ENCODE assay signal across 8 mouse cellular contexts in the genomic region with DNA sequence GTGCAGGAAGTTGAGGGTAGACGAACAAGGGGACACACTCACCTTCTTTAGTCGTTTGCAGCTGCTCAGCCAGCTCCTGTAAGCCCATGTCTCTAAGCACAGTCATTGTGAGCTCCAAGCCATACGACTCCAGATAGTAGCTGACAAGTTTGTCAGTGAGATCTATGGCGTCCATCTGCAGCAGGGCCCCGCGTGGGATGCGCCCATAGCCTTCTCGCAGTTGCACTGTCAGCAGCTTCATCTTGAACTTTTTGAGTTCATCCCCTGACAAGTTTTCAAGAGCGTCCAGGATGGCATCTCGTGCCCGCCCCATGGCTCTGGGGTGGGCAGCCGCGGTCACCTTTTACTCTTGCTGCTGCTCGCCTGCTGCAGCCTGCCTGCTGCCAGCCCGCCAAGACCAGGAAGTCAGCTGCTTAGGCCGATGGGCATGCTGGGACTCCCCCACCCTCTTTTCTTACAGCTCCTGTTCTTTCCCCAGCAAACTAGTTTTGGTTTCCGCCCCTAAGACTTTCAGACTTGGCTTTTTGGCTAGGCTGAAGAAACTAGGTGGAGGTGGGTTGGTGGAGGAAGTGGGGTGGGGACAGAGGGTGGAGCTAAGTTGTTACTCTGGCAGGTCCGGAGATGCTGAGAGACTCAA. TPM values are rescaled to one million over a fixed set of nuclear protein-coding genes. Genes with fewer than 3 reads are reported as not detected.
DNase-seq lines count a peak whose midpoint lies in the region; ATAC-seq and TF ChIP-seq lines count a peak whose summit lies in the region.

Gene Pycard, minus strand, starts transcription at position 527 of the 637 bp plus-strand sequence.

- ATAC-seq in common myeloid progenitor, adult 5-6 weeks (replicated peaks; ENCODE audit: low read depth, poor library complexity, severe bottlenecking) = peak; percentile 71
- ATAC-seq in heart, embryonic 14.5 days (ENCODE audit: insufficient number of reproducible peaks, insufficient read depth, low FRiP score, low read depth) = peak; percentile 47; the same call in 1 of the 2 replicates
- peak; percentile 55 for ATAC-seq in kidney, postnatal 0 days (replicated peaks; ENCODE audit: low FRiP score, low read depth)

- peak within 1 kb of the TSS; percentile 39 to 40 for H3K4me3 ChIP-seq in heart, embryonic 14.5 days (ENCODE audit: control insufficient read depth in 1 of 2, insufficient read depth in 1 of 2, low read depth in 1 of 2, low read length in 2 of 2)
- peak within 1 kb of the TSS; percentile 28 for H3K4me3 ChIP-seq in kidney, postnatal 0 days (replicated peaks; ENCODE audit: low read depth, low read length)

- peaks cover 31% of the 10 kb centered on the region for H3K36me3 ChIP-seq in heart, embryonic 14.5 days (ENCODE audit: control insufficient read depth, insufficient read depth, low read length)
- no peaks in the 10 kb centered on the region for H3K36me3 ChIP-seq in kidney, postnatal 0 days (ENCODE audit: insufficient read depth, low read length)

- no peaks in the 10 kb centered on the region for H3K27me3 ChIP-seq in heart, embryonic 14.5 days (ENCODE audit: control insufficient read depth, insufficient read depth, low read length)
- H3K27me3 ChIP-seq in kidney, postnatal 0 days (ENCODE audit: insufficient read depth, low read length) = no peaks in the 10 kb centered on the region

- H3K9ac ChIP-seq in heart, embryonic 14.5 days (ENCODE audit: low read length) = peak within 1 kb of the TSS; percentile 71
- peak within 1 kb of the TSS; percentile 54 for H3K9ac ChIP-seq in kidney, postnatal 0 days (ENCODE audit: low read depth, low read length)

- WGBS in heart, embryonic 14.5 days = 9% methylated on average over 18 of the region's 18 CpGs
- WGBS in kidney, postnatal 0 days = 4% methylated on average over 18 of the region's 18 CpGs

- H3K27ac ChIP-seq in heart, embryonic 14.5 days (replicated peaks in 1 of 2; ENCODE audit: control insufficient read depth in 1 of 2, insufficient read depth in 1 of 2, low read depth in 2 of 2, low read length in 2 of 2) = peak within 1 kb of the TSS; percentile 6 to 39; a peak in 2 of 4 replicates
- peak within 1 kb of the TSS; percentile 74 for H3K27ac ChIP-seq in kidney, postnatal 0 days

- DNase-seq in retina, postnatal 1 day = peak; percentile 40
- DNase-seq in retina, embryonic 14.5 days (ENCODE audit: low spot score) = no peak
- DNase-seq in kidney, postnatal 0 days (ENCODE audit: low spot score) = peak; percentile 72
- DNase-seq in lung, postnatal 4 days = peak; percentile 69
- DNase-seq in spleen, postnatal 10 days (ENCODE audit: low spot score in 2 of 2) = peak; percentile 44 to 68
- DNase-seq in cerebellum, adult 11-12 months = no peak

- no peaks in the 10 kb centered on the region for H3K9me3 ChIP-seq in heart, embryonic 14.5 days (ENCODE audit: control insufficient read depth, low read length)
- no peaks in the 10 kb centered on the region for H3K9me3 ChIP-seq in kidney, postnatal 0 days (replicated peaks; ENCODE audit: low read length)

- H3K4me1 ChIP-seq in heart, embryonic 14.5 days (ENCODE audit: control insufficient read depth in 2 of 2, insufficient read depth in 2 of 2, low read length in 2 of 2) = peaks cover 0 to 10% of the 10 kb centered on the region in 2 experiments; a peak in 2 of 4 replicates
- 0 out of 2 replicates have a peak, but pooled peaks cover 8% of the 10 kb centered on the region for H3K4me1 ChIP-seq in kidney, postnatal 0 days (replicated peaks; ENCODE audit: insufficient read depth, low read length)

- TF ChIP-seq CTCF in kidney, postnatal 0 days (IDR thresholded peaks at IDR 0.05; ENCODE audit: low read depth) = no peak

- H3K4me2 ChIP-seq in heart, embryonic 14.5 days (ENCODE audit: low read length) = peak within 1 kb of the TSS; percentile 68
- H3K4me2 ChIP-seq in kidney, postnatal 0 days (ENCODE audit: low read length) = peak within 1 kb of the TSS; percentile 67

RNA-seq across cellular contexts. Expression of gene Pycard, which starts in this region (rescaled TPM):
- total RNA-seq in common myeloid progenitor, adult 5-6 weeks (2017) = 19.8 and 27.3 TPM in 2 replicates
- polyA plus RNA-seq in heart, embryonic 14.5 days (2014; fragmentation: Nextera tagmentation; extraction: Ambion mirVana) = 58.6 and 59.9 TPM in 2 replicates
- polyA plus RNA-seq in kidney, postnatal 0 days (2015; fragmentation: Nextera tagmentation; extraction: Ambion mirVana) = 77.5 and 85.2 TPM in 2 replicates

Comparison
In these comparisons a context has a peak if more than half of its experiments do, and no peak if none do; other contexts are left out.
1. DNase-seq: peak in retina, postnatal 1 day (single experiment), kidney, postnatal 0 days (single experiment), lung, postnatal 4 days (2 of 2) and spleen, postnatal 10 days (2 of 2); none in retina, embryonic 14.5 days (single experiment) and cerebellum, adult 11-12 months (single experiment).
2. Peak in every context shown above with its lines, with median percentiles within 50 percentile points of each other: ATAC-seq.